Mouse (Mus musculus): ENCODE results near the gene Pcbp4. TPM values are rescaled to one million over a fixed set of nuclear protein-coding genes. Genes with fewer than 3 reads are reported as not detected.
A peak's percentile ranks its signal among the peaks of the same experiment; 100 is the strongest.

The Pcbp4 gene
- polyA plus RNA-seq (2015; fragmentation: Nextera tagmentation; extraction: Ambion mirVana) = 16.8 and 20.3 TPM in 2 replicates

GRCm38 (mm10) chr9:106453271-106454070, at the start of gene Pcbp4:
Gene Pcbp4 (plus strand): TSS chr9:106453291.
- WGBS = under 1% methylated on average over 38 of the region's 74 CpGs
- H3K9ac ChIP-seq (ENCODE audit: low read length) = peak within 1 kb of the TSS; percentile 72
- peak within 1 kb of the TSS; percentile 78 for H3K4me2 ChIP-seq (replicated peaks; ENCODE audit: low read depth)
- peak within 1 kb of the TSS; percentile 65 for H3K27ac ChIP-seq (replicated peaks)
- H3K4me1 ChIP-seq (replicated peaks; ENCODE audit: control insufficient read depth, insufficient read depth) = peaks cover 25% of the 10 kb centered on the region
- H3K4me3 ChIP-seq (ENCODE audit: low read depth, low read length) = peak within 1 kb of the TSS; percentile 61
- ATAC-seq (ENCODE audit: low FRiP score, low TSS enrichment) (peak; percentile 68), DNase-seq (ENCODE audit: low spot score) (peak; percentile 78)
- H3K36me3 ChIP-seq (ENCODE audit: control insufficient read depth, insufficient read depth, low read length) = no peaks in the 10 kb centered on the region
- no peaks in the 10 kb centered on the region for H3K27me3 ChIP-seq (ENCODE audit: control insufficient read depth, insufficient read depth, low read length)
- no peaks in the 10 kb centered on the region for H3K9me3 ChIP-seq (ENCODE audit: control insufficient read depth, low read length)
- TF ChIP-seq EP300 (optimal IDR thresholded peaks at IDR 0.05) (no peak), CTCF (IDR thresholded peaks at IDR 0.05; ENCODE audit: low read depth) (no peak)

- DNase-seq (ENCODE audit: low spot score) (no peak), ATAC-seq (ENCODE audit: low FRiP score, low TSS enrichment) (no peak)
- H3K4me3 ChIP-seq (ENCODE audit: low read depth, low read length) = no peak overlapping the region
- no peaks in the 10 kb centered on the region for H3K27me3 ChIP-seq (ENCODE audit: control insufficient read depth, insufficient read depth, low read length)
- no peak overlapping the region for H3K27ac ChIP-seq (replicated peaks)
- H3K9me3 ChIP-seq (ENCODE audit: control insufficient read depth, low read length) = no peaks in the 10 kb centered on the region
- 0 out of 2 replicates have a peak, but pooled peaks cover 3% of the 10 kb centered on the region for H3K4me1 ChIP-seq (replicated peaks; ENCODE audit: control insufficient read depth, insufficient read depth)
- no peak overlapping the region for H3K4me2 ChIP-seq (replicated peaks; ENCODE audit: low read depth)
- WGBS = 33% methylated on average over 6 of the region's 6 CpGs
- H3K9ac ChIP-seq (ENCODE audit: low read length) = no peak overlapping the region
- no peaks in the 10 kb centered on the region for H3K36me3 ChIP-seq (ENCODE audit: control insufficient read depth, insufficient read depth, low read length)
- TF ChIP-seq EP300 (optimal IDR thresholded peaks at IDR 0.05) (no peak), CTCF (IDR thresholded peaks at IDR 0.05; ENCODE audit: low read depth) (no peak)
These were observed 47.8 kb upstream of the Pcbp4 start for GRCm38 (mm10) chr9:106405275-106405674.

DNA sequence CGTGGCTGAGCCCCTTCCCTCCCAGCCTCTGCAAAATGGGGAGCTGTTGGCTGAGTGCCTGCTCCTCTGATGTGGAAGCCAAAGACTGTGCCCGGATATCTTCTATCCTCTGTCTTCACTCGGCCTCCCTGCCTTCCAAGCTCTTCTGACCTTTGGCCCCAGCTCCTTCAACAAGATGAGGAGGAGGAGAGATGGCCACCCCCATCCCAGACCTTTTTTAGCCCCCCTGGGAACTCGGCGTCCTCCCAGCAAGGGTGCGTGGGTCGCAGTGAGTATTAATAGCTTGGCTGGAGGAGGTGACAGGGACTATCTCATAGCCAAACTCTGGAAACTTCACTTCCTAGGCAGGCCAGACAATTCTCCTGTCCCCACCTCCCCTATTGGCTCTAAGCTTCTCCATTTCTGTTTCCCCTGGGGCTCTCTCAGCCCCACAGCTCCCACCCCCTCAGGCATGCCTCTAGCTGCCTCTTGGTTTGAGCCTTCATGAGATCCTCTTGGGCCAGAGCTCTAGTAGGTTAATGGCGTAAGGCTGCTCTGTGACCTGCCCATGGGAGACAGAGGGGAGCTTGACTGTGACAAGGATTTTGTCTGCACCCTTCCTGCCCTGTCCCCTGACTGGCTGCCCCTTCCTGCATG, 46.5 kb upstream of the Pcbp4 start:
- Histone ChIP-seq H3K4me1 (replicated peaks; ENCODE audit: control insufficient read depth, insufficient read depth) (0 out of 2 replicates have a peak, but pooled peaks cover 3% of the 10 kb centered on the region), H3K27ac (replicated peaks) (no peak overlapping the region; the same call in 1 of the 2 replicates), H3K36me3 (ENCODE audit: control insufficient read depth, insufficient read depth, low read length) (no peaks in the 10 kb centered on the region), H3K9ac (ENCODE audit: low read length) (no peak overlapping the region), H3K9me3 (ENCODE audit: control insufficient read depth, low read length) (no peaks in the 10 kb centered on the region), H3K4me2 (replicated peaks; ENCODE audit: low read depth) (no peak overlapping the region), H3K27me3 (ENCODE audit: control insufficient read depth, insufficient read depth, low read length) (no peaks in the 10 kb centered on the region), H3K4me3 (ENCODE audit: low read depth, low read length) (no peak overlapping the region)
- TF ChIP-seq CTCF (IDR thresholded peaks at IDR 0.05; ENCODE audit: low read depth) (no peak), EP300 (optimal IDR thresholded peaks at IDR 0.05) (no peak)
- 36% methylated on average over 8 of the region's 8 CpGs for WGBS
- DNase-seq (ENCODE audit: low spot score) (no peak), ATAC-seq (ENCODE audit: low FRiP score, low TSS enrichment) (no peak)

DNA sequence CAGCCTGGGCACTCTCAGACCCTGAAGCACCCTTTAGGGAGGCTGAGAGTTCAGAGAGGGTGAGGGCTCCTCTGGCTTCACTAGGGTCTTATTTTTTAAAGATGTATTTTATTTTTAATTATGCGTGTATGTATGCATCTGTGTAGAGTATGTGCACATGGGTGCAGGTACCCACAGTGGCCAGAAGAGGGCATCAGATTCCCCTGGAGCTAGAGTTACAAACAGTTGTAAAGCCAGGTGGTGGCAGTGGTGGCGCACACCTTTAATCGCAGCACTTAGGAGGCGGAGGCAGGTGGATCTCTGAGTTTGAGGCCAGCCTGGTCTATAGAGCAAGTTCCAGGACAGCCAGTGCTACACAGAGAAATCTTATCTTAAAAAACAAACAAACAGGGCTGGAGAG, 44.0 kb upstream of the Pcbp4 start:
- H3K36me3 ChIP-seq (ENCODE audit: control insufficient read depth, insufficient read depth, low read length) = no peaks in the 10 kb centered on the region
- no peaks in the 10 kb centered on the region for H3K9me3 ChIP-seq (ENCODE audit: control insufficient read depth, low read length)
- no peak overlapping the region for H3K4me2 ChIP-seq (replicated peaks; ENCODE audit: low read depth)
- no peak for TF ChIP-seq EP300 (optimal IDR thresholded peaks at IDR 0.05)
- TF ChIP-seq CTCF (IDR thresholded peaks at IDR 0.05; ENCODE audit: low read depth) = peak; percentile 30; the same call in 1 of the 2 replicates
- no peak for ATAC-seq (ENCODE audit: low FRiP score, low TSS enrichment)
- H3K4me3 ChIP-seq (ENCODE audit: low read depth, low read length) = no peak overlapping the region
- no peak for DNase-seq (ENCODE audit: low spot score)
- 96% methylated on average over 4 of the region's 4 CpGs for WGBS
- no peaks in the 10 kb centered on the region for H3K27me3 ChIP-seq (ENCODE audit: control insufficient read depth, insufficient read depth, low read length)
- H3K27ac ChIP-seq (replicated peaks) = no peak overlapping the region
- no peak overlapping the region for H3K9ac ChIP-seq (ENCODE audit: low read length)
- H3K4me1 ChIP-seq (replicated peaks; ENCODE audit: control insufficient read depth, insufficient read depth) = 0 out of 2 replicates have a peak, but pooled peaks cover 3% of the 10 kb centered on the region

DNA sequence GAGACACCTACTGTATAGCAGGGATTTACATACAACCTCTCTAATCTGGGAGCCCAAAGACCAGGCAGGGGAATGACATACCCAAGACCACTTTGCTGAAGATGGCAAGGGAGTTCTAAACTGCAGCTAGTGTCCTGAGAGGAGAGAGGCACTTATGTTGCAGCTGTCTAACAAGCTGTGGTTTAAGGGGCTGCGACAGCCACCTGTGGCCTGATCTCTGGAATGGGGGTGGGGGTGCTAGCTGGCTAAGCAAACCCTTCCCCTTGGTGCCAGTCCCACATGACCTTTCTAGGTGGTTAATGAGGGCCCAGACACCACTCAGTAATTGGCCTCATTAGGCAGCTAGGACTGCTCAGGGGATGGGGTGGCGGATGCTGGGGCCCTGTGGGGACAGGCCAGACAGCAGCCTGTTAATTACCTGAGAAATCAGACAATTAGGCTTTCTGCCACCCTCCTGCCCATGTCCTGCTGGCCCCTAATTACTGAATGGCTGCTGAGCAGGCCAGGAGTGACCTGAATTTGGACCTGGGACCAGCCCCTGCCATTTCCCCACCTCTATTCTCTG, 42.9 kb upstream of the Pcbp4 start:
- DNase-seq (ENCODE audit: low spot score) = no peak
- no peaks in the 10 kb centered on the region for H3K27me3 ChIP-seq (ENCODE audit: control insufficient read depth, insufficient read depth, low read length)
- H3K4me3 ChIP-seq (ENCODE audit: low read depth, low read length) = no peak overlapping the region
- no peak for ATAC-seq (ENCODE audit: low FRiP score, low TSS enrichment)
- 87% methylated on average over 2 of the region's 2 CpGs for WGBS
- no peak overlapping the region for H3K4me2 ChIP-seq (replicated peaks; ENCODE audit: low read depth)
- H3K4me1 ChIP-seq (replicated peaks; ENCODE audit: control insufficient read depth, insufficient read depth) = 0 out of 2 replicates have a peak, but pooled peaks cover 3% of the 10 kb centered on the region
- H3K9ac ChIP-seq (ENCODE audit: low read length) = no peak overlapping the region
- no peaks in the 10 kb centered on the region for H3K9me3 ChIP-seq (ENCODE audit: control insufficient read depth, low read length)
- TF ChIP-seq EP300 (optimal IDR thresholded peaks at IDR 0.05) = no peak
- no peak for TF ChIP-seq CTCF (IDR thresholded peaks at IDR 0.05; ENCODE audit: low read depth)
- no peak overlapping the region for H3K27ac ChIP-seq (replicated peaks)
- H3K36me3 ChIP-seq (ENCODE audit: control insufficient read depth, insufficient read depth, low read length) = no peaks in the 10 kb centered on the region
